Mouse (Mus musculus) liver, embryonic 14.5 days (tissue): ENCODE results near the gene Ptpn18. TPM values are rescaled to one million over a fixed set of nuclear protein-coding genes. Genes with fewer than 3 reads are reported as not detected.
"Not testable (repeated sequence)": the region's sequence is repeated elsewhere in the genome, so short reads cannot be mapped to it uniquely, and the experiment has no call there.

Experiments
- ATAC-seq: fragments of 200-750 bp; cut with Nextera tagmentation; 2 replicates; pipeline ENCODE4 v1.8.0; 2017; ENCODE audit warnings: moderate number of reproducible peaks, mild to moderate bottlenecking, moderate library complexity; ENCODE audit not compliant: insufficient read depth
- DNase-seq, 3 experiments: peaks; one replicate each; pipeline ENCODE4 v3.0.0-alpha.2; 2012 to 2013; ENCODE audit warnings: low read depth in 3 of 3, low spot score in 3 of 3
- H3K27ac ChIP-seq: fragments of 300-500 bp; sonication (generic); 2 replicates; pipeline ENCODE4 v1.5.1; 2014; ENCODE audit warnings: moderate library complexity, mild to moderate bottlenecking, control low read depth, inconsistent platforms
- H3K27me3 ChIP-seq: fragments of 300-500 bp; sonication (generic); 2 replicates; pipeline ENCODE4 v1.6.1; 2014; ENCODE audit warnings: mild to moderate bottlenecking, low read length, moderate library complexity; ENCODE audit not compliant: control insufficient read depth, insufficient read depth
- H3K36me3 ChIP-seq: fragments of 300-500 bp; sonication (generic); replicated peaks from 2 replicates; pipeline ENCODE4 v1.6.1; 2014; ENCODE audit warnings: low read depth; ENCODE audit not compliant: control insufficient read depth, insufficient read depth
- H3K4me1 ChIP-seq, 2 experiments: fragments of 200-500 bp in 1 of 2; fragments of 300-500 bp in 1 of 2; sonication (generic) in 1 of 2; replicated peaks; 2 replicates each; pipeline ENCODE4 v1.6.1; 2012 to 2014; ENCODE audit warnings: antibody characterized with exemption in 1 of 2, inconsistent platforms in 1 of 2, low read length in 1 of 2; ENCODE audit not compliant: control insufficient read depth in 2 of 2, insufficient read depth in 2 of 2
- H3K4me2 ChIP-seq: fragments of 300-500 bp; sonication (generic); 2 replicates; pipeline ENCODE4 v1.6.1; 2014; ENCODE audit warnings: low read depth, mild to moderate bottlenecking, control low read depth, moderate library complexity
- H3K4me3 ChIP-seq, 2 experiments: fragments of 200-500 bp in 1 of 2; fragments of 300-500 bp in 1 of 2; sonication (generic) in 1 of 2; 2 replicates each; pipeline ENCODE4 v1.5.1; 2012 to 2014; ENCODE audit warnings: low read depth in 2 of 2, low read length in 2 of 2, mild to moderate bottlenecking in 2 of 2, control low read depth in 1 of 2, inconsistent platforms in 1 of 2, moderate library complexity in 1 of 2; ENCODE audit not compliant: insufficient read depth in 1 of 2
- H3K9ac ChIP-seq: fragments of 300-500 bp; sonication (generic); replicated peaks from 2 replicates; pipeline ENCODE4 v1.6.1; 2014; ENCODE audit warnings: mild to moderate bottlenecking, control low read depth, moderate library complexity
- H3K9me3 ChIP-seq: fragments of 300-500 bp; sonication (generic); 2 replicates; pipeline ENCODE4 v1.6.1; 2016; ENCODE audit warnings: low read length, mixed read lengths; ENCODE audit not compliant: control insufficient read depth
- CTCF ChIP-seq: IDR thresholded peaks from 2 replicates; pipeline ENCODE4 v1.5.1; 2016; ENCODE audit warnings: antibody characterized with exemption, low read depth, control low read depth
- EP300 ChIP-seq: IDR thresholded peaks from 2 replicates; pipeline ENCODE4 v1.6.1; 2016; ENCODE audit warnings: antibody characterized with exemption, low read depth
- WGBS: fragments of 180-500 bp; shearing (Covaris S2); extraction: QIAGEN DNeasy Blood & Tissue Kit; methylation state at CpG from one replicate; pipeline ENCODE4 v1.1.7; 2014; ENCODE audit not compliant: insufficient replicate concordance; 5-methylcytosine and 5-hydroxymethylcytosine counted together
- polyA plus RNA-seq, 2 experiments: library from polyadenylated mRNA; depleted of rRNA in 1 of 2; stranded (reverse) in 1 of 2; unstranded in 1 of 2; fragments of >200 nt; fragmentation: Nextera tagmentation in 1 of 2; extraction: Ambion mirVana in 1 of 2; gene quantifications; 2 replicates each; pipeline versions ENCODE4 v1.2.1 to v1.2.3; 2012 to 2014

The Ptpn18 gene
- polyA plus RNA-seq, 2 experiments, result 23.8 to 26.4 TPM

DNA sequence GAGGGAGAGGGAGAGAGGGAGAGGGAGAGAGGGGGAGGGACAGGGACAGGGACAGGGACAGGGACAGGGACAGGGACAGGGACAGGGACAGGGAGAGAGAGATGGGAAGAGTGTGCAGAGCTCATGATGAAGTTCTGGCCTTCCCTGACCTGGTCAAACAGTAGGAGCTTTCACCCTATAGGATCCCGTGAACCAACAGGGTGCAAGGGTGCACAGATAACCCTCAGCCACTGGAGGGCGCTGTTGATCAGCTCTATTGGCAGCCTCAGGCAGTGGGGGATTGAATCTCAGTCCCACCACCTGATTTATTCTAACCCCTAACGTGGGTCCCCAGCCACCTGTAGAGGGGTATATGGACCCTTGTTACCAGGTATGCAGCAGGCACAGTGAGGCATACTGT is 51.5 kb downstream of the Ptpn18 start:
- Histone ChIP-seq H3K36me3 (no peaks in the 10 kb centered on the region), H3K4me2 (no peak overlapping the region)

DNA sequence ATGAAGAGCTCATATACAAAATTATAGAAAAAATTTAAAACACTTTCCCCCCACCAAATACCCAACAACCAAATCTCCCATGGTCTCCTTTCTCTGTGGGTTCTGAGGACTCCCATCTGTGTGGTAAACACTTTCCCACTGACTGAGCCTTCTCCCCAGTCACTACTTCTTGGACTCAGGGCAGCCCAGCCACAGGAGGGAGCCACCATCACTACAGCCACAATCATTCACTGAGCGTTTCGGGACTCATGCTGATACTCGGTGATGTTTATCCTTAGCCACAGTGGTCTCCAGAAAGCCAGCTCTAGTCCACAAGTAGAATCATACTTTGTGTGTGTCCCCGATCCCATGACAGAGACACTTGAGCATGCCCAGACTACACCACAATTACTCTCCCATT is 53.5 kb downstream of the Ptpn18 start:
- H3K4me3 ChIP-seq, result no peak overlapping the region
- ATAC-seq, result no peak
- H3K9me3 ChIP-seq, result no peaks in the 10 kb centered on the region
- DNase-seq, result no peak
- H3K27ac ChIP-seq, result no peak overlapping the region
- peaks cover 0 to 4% of the 10 kb centered on the region in 2 experiments; a peak in 1 of 4 replicates for H3K4me1 ChIP-seq
- H3K27me3 ChIP-seq, result no peaks in the 10 kb centered on the region
- H3K9ac ChIP-seq, result no peak overlapping the region
- TF ChIP-seq EP300, result no peak
- H3K4me2 ChIP-seq, result no peak overlapping the region
- whole genome bisulfite sequencing, result 67% methylated on average over 4 of the region's 4 CpGs
- no peaks in the 10 kb centered on the region for H3K36me3 ChIP-seq

More for the DNA sequence above, 51.5 kb downstream of the Ptpn18 start:
- ATAC-seq (no peak), DNase-seq (peak in 2 of 3 experiments; percentile 12 to 35)
- Histone ChIP-seq H3K4me3 (no peak overlapping the region), H3K4me1 (peaks cover 0 to 4% of the 10 kb centered on the region in 2 experiments; a peak in 1 of 4 replicates), H3K9ac (no peak overlapping the region), H3K27me3 (no peaks in the 10 kb centered on the region), H3K9me3 (no peaks in the 10 kb centered on the region), H3K27ac (no peak overlapping the region)
- TF ChIP-seq EP300 (no peak), CTCF (peak; percentile 78)
- 0% methylated on average over 3 of the region's 3 CpGs for WGBS

DNA sequence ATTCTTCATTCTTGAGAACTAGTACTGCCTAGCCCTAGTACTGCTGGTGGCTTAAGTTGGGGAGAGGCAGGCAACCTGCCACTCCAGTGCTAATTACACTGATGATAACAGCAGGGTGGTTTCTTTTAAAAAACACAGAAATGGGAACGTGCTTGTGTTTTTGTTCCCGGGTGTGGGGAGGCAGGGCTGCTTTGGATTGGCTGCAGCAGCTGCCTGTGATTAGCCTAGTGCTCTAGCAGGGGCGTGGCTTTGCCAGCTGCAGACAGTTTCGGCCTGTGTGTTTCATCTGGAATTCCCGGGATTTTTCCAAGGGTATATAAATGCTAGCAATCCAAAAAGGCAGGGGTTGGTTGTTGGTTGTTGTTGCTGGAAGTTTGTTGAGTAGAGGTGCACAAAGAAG is 57.0 kb downstream of the Ptpn18 start:
- no peaks in the 10 kb centered on the region for H3K27me3 ChIP-seq
- no peaks in the 10 kb centered on the region for H3K36me3 ChIP-seq
- H3K4me1 ChIP-seq, result no peaks in the 10 kb centered on the region
- TF ChIP-seq CTCF (no peak), EP300 (no peak)
- no peak overlapping the region for H3K4me3 ChIP-seq
- H3K4me2 ChIP-seq, result no peak overlapping the region
- no peaks in the 10 kb centered on the region for H3K9me3 ChIP-seq
- H3K27ac ChIP-seq, result no peak overlapping the region
- no peak for ATAC-seq
- 24% methylated on average over 5 of the region's 5 CpGs for WGBS
- no peak for DNase-seq
- H3K9ac ChIP-seq, result no peak overlapping the region

DNA sequence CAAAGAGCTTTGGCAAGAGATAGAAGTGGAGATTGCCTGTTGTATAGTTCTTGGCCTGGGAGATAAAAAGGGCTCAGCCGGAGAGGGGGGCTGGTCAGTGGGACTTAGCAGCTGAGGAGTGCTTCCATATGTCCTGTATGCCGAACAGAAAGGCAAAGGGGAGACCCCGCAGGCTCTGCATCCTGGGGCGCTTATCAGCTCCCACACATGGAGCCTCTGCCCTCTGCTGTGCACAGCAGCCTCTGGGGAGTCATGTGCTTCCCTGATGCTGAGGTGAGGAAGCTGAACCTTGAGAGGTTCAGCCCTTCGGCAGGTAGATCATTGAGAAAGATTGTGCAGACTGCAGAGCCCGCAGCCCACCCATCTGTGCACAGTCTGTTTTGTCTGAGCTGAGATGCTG is 57.7 kb downstream of the Ptpn18 start:
- WGBS, result 10% methylated on average over 6 of the region's 6 CpGs
- H3K9me3 ChIP-seq, H3K4me2 ChIP-seq, H3K36me3 ChIP-seq, H3K27me3 ChIP-seq, H3K4me3 ChIP-seq, DNase-seq, H3K4me1 ChIP-seq, H3K9ac ChIP-seq, H3K27ac ChIP-seq, ATAC-seq: not testable (repeated sequence)

DNA sequence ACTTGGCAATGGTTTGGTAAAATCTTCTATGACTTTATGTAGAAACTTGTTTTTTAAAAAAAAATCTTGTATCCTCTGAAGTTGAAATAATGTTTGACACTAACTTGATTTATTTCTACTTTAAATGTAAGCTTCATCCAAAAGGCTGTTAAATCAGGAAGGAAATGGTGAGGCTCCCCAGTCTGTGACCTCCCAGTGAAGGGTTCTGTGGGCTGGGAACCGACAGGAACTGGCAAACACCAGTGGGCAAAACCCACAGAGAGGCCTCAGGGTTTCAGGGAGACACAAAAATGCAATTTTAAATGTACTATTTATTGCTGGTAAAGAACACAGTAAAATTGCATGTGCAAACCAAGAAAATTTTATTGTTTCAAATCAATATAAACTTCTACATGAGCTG is 58.2 kb downstream of the Ptpn18 start:
- not testable (repeated sequence) for H3K36me3 ChIP-seq, DNase-seq, H3K4me2 ChIP-seq, H3K9ac ChIP-seq, ATAC-seq, H3K27me3 ChIP-seq, H3K9me3 ChIP-seq, H3K4me1 ChIP-seq, H3K27ac ChIP-seq, H3K4me3 ChIP-seq
- 6% methylated on average over 1 of the region's 1 CpGs for WGBS

DNA sequence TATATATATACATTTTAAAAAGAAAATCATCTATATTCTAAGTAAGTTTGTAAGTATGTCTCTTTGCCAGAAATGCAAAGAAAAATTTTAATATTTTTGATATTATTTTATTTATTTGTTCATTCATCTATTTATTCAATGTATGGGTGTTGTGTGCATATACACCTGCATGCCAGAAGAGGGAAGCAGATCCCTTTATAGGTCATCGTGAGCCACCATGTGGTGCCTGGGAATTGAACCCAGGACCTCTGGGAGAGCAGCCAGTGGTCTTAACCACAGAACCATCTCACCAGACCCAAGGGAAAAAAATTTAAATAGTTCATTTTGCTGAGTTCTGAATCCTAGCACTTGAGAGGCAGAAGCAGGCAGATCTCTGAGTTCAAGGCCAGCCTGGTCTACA is 58.7 kb downstream of the Ptpn18 start:
- 30% methylated on average over 1 of the region's 1 CpGs for WGBS
- ATAC-seq, result no peak

More for the DNA sequence above, 58.7 kb downstream of the Ptpn18 start:
- no peaks in the 10 kb centered on the region for H3K36me3 ChIP-seq
- no peak overlapping the region for H3K4me3 ChIP-seq
- H3K4me2 ChIP-seq, result no peak overlapping the region
- DNase-seq, result no peak
- H3K27me3 ChIP-seq, result no peaks in the 10 kb centered on the region
- no peak overlapping the region for H3K9ac ChIP-seq
- H3K4me1 ChIP-seq, result no peaks in the 10 kb centered on the region
- TF ChIP-seq CTCF, result no peak
- TF ChIP-seq EP300, result no peak
- no peaks in the 10 kb centered on the region for H3K9me3 ChIP-seq
- H3K27ac ChIP-seq, result no peak overlapping the region
